ENCODE assay signal across 17 mouse cellular contexts in the genomic region with DNA sequence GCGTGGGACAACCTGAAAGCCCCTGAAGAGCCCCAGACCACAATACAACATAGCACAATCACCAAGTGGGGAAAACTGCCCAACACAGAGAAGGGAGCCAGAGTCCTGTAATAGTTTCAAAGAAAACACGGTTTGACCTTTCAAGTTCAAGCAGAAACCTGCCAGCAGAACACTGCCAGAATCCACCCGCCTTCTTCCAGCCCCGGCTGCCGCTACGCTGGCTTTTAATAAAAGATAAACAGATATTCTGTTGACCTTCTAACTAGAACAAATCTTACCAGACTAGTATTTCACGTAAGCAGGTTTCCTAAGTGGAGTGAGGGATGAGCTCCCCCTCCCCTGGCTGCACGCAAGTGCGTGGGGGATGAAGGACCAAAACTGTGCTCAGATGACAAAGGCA. TPM values are rescaled to one million over a fixed set of nuclear protein-coding genes. Genes with fewer than 3 reads are reported as not detected.
DNase-seq lines count a peak whose midpoint lies in the region; ATAC-seq and TF ChIP-seq lines count a peak whose summit lies in the region.
"Had no signal": no experiment of that assay in that cellular context is flagged by ENCODE, and none has a peak within 500 bp of the region (broad histone marks: within the 10 kb centered on the region; RNA-seq: fewer than 3 reads in every experiment).

No protein-coding gene starts in this region.

- H3K4me2 ChIP-seq in hindbrain, postnatal 0 days (ENCODE audit: low read depth, low read length), result no peak overlapping the region
- H3K4me2 ChIP-seq in hindbrain, embryonic 11.5 days (replicated peaks; ENCODE audit: low read depth, low read length), result no peak overlapping the region
- H3K4me2 ChIP-seq in stomach, embryonic 16.5 days (ENCODE audit: low read depth, low read length), result no peak overlapping the region
- H3K4me2 ChIP-seq: forebrain, embryonic 12.5 days; limb, embryonic 13.5 days had no signal

- WGBS in hindbrain, postnatal 0 days, result 77% methylated on average over 9 of the region's 9 CpGs
- 84% methylated on average over 9 of the region's 9 CpGs for WGBS in hindbrain, embryonic 11.5 days
- WGBS in stomach, embryonic 16.5 days, result 31% methylated on average over 9 of the region's 9 CpGs

- DNase-seq in adrenal gland, adult (ENCODE audit: inconsistent age in 2 of 2, low spot score in 1 of 2), result peak; percentile 42 to 74
- no peak for DNase-seq in adrenal gland, adult 18-20 months (ENCODE audit: low spot score in 2 of 2)
- DNase-seq in hindbrain, postnatal 0 days (ENCODE audit: low spot score), result peak; percentile 12
- DNase-seq in hindbrain, embryonic 11.5 days (ENCODE audit: low spot score), result no peak
- DNase-seq in ovary, postnatal 14 days (ENCODE audit: low spot score), result peak; percentile 26
- DNase-seq in ovary, adult 18-20 months (ENCODE audit: low spot score), result no peak
- DNase-seq in left cerebral cortex, postnatal 14 days (ENCODE audit: low spot score in 2 of 2), result no peak
- DNase-seq: cerebellum, adult 9-11 months; gastrocnemius, postnatal 10 days; right cerebral cortex, postnatal 14 days had no signal

- no peak overlapping the region for H3K4me3 ChIP-seq in hindbrain, postnatal 0 days (ENCODE audit: low read length)
- H3K4me3 ChIP-seq in hindbrain, embryonic 11.5 days (ENCODE audit: low read depth, low read length), result no peak overlapping the region
- H3K4me3 ChIP-seq in stomach, embryonic 16.5 days (replicated peaks; ENCODE audit: low read length), result no peak overlapping the region
- H3K4me3 ChIP-seq: forebrain, embryonic 12.5 days; limb, embryonic 13.5 days had no signal

- intact Hi-C loops in left cerebral cortex, postnatal 14 days (cut with DNase I), result no loop called here

- H3K36me3 ChIP-seq in hindbrain, postnatal 0 days (ENCODE audit: insufficient read depth, low read length), result no peaks in the 10 kb centered on the region
- H3K36me3 ChIP-seq in hindbrain, embryonic 11.5 days (ENCODE audit: control insufficient read depth, insufficient read depth, low read length), result no peaks in the 10 kb centered on the region
- H3K36me3 ChIP-seq in stomach, embryonic 16.5 days (ENCODE audit: control insufficient read depth, insufficient read depth, low read length), result no peaks in the 10 kb centered on the region
- H3K36me3 ChIP-seq: forebrain, embryonic 12.5 days; limb, embryonic 13.5 days had no signal

- H3K27me3 ChIP-seq in hindbrain, postnatal 0 days (ENCODE audit: insufficient read depth, low read length), result no peaks in the 10 kb centered on the region
- H3K27me3 ChIP-seq in hindbrain, embryonic 11.5 days (ENCODE audit: control insufficient read depth, insufficient read depth, low read length), result no peaks in the 10 kb centered on the region
- H3K27me3 ChIP-seq in stomach, embryonic 16.5 days (ENCODE audit: control insufficient read depth, insufficient read depth, low read length), result no peaks in the 10 kb centered on the region
- H3K27me3 ChIP-seq: forebrain, embryonic 12.5 days; limb, embryonic 13.5 days had no signal

- H3K9me3 ChIP-seq in hindbrain, postnatal 0 days (ENCODE audit: low read length), result no peaks in the 10 kb centered on the region
- no peaks in the 10 kb centered on the region for H3K9me3 ChIP-seq in hindbrain, embryonic 11.5 days (ENCODE audit: control insufficient read depth, low read length)
- no peaks in the 10 kb centered on the region for H3K9me3 ChIP-seq in stomach, embryonic 16.5 days (replicated peaks; ENCODE audit: control insufficient read depth, low read length)
- H3K9me3 ChIP-seq: forebrain, embryonic 12.5 days; limb, embryonic 13.5 days had no signal

- H3K9ac ChIP-seq in hindbrain, postnatal 0 days (replicated peaks; ENCODE audit: low read length), result no peak overlapping the region
- H3K9ac ChIP-seq in hindbrain, embryonic 11.5 days (ENCODE audit: low read depth, low read length), result no peak overlapping the region
- H3K9ac ChIP-seq in stomach, embryonic 16.5 days (ENCODE audit: low read length), result peak overlapping the region; percentile 26; the same call in 1 of the 2 replicates
- H3K9ac ChIP-seq: forebrain, embryonic 12.5 days; limb, embryonic 13.5 days had no signal

- no peak for TF ChIP-seq CTCF in hindbrain, postnatal 0 days (IDR thresholded peaks at IDR 0.05; ENCODE audit: low read depth)

- no peak overlapping the region for H3K27ac ChIP-seq in hindbrain, postnatal 0 days
- no peak overlapping the region for H3K27ac ChIP-seq in hindbrain, embryonic 11.5 days (ENCODE audit: low read depth, low read length)
- H3K27ac ChIP-seq in stomach, embryonic 16.5 days (ENCODE audit: low read length), result peak overlapping the region; percentile 42; the same call in 1 of the 2 replicates
- H3K27ac ChIP-seq: forebrain, embryonic 12.5 days; limb, embryonic 13.5 days had no signal

- ATAC-seq in hindbrain, postnatal 0 days, result no peak
- ATAC-seq in hindbrain, embryonic 11.5 days (ENCODE audit: low FRiP score), result no peak
- peak; percentile 58; the same call in 1 of the 2 replicates for ATAC-seq in stomach, embryonic 16.5 days (ENCODE audit: insufficient read depth, low FRiP score)

- no peaks in the 10 kb centered on the region for H3K4me1 ChIP-seq in hindbrain, postnatal 0 days (ENCODE audit: insufficient read depth, low read length)
- H3K4me1 ChIP-seq in hindbrain, embryonic 11.5 days (replicated peaks; ENCODE audit: control insufficient read depth, insufficient read depth, low read length), result no peaks in the 10 kb centered on the region
- H3K4me1 ChIP-seq in stomach, embryonic 16.5 days (ENCODE audit: control insufficient read depth, insufficient read depth, low read length), result peaks cover 10% of the 10 kb centered on the region
- H3K4me1 ChIP-seq: forebrain, embryonic 12.5 days had no signal

RNA-seq across cellular contexts. Expression of a gene that starts 23.8 kb away (rescaled TPM):
- total RNA-seq in adrenal gland, adult 18-20 months (2021), result not detected
- total RNA-seq in hindbrain, postnatal 0 days (2014; rRNA removed), result not detected in 2 replicates
- not detected in 2 replicates for polyA plus RNA-seq in hindbrain, postnatal 0 days (2015; fragmentation: Nextera tagmentation; extraction: Ambion mirVana)
- not detected in 2 replicates for polyA plus RNA-seq in hindbrain, embryonic 11.5 days (2014; fragmentation: Nextera tagmentation; extraction: Ambion mirVana)
- polyA plus RNA-seq in stomach, embryonic 16.5 days (2015; fragmentation: Nextera tagmentation; extraction: Ambion mirVana), result not detected in 2 replicates
- not detected for total RNA-seq in left cerebral cortex, postnatal 14 days (2021)
- total RNA-seq: gastrocnemius, postnatal 10 days; layer of hippocampus, postnatal 25 days; midbrain, postnatal 0 days had no signal
- polyA plus RNA-seq: embryonic facial prominence, embryonic 11.5 days; forebrain, embryonic 12.5 days; limb, embryonic 13.5 days; midbrain, postnatal 0 days; neural tube, embryonic 14.5 days had no signal

RNA-seq across cellular contexts. Expression of a gene that starts 33.2 kb away (rescaled TPM):
- not detected for total RNA-seq in adrenal gland, adult 18-20 months (2021)
- total RNA-seq in hindbrain, postnatal 0 days (2014; rRNA removed), result not detected in 2 replicates
- polyA plus RNA-seq in hindbrain, postnatal 0 days (2015; fragmentation: Nextera tagmentation; extraction: Ambion mirVana), result not detected in 2 replicates
- not detected in 2 replicates for polyA plus RNA-seq in hindbrain, embryonic 11.5 days (2014; fragmentation: Nextera tagmentation; extraction: Ambion mirVana)
- not detected in 2 replicates for polyA plus RNA-seq in stomach, embryonic 16.5 days (2015; fragmentation: Nextera tagmentation; extraction: Ambion mirVana)
- not detected for total RNA-seq in left cerebral cortex, postnatal 14 days (2021)
- total RNA-seq: gastrocnemius, postnatal 10 days; layer of hippocampus, postnatal 25 days; midbrain, postnatal 0 days had no signal
- polyA plus RNA-seq: embryonic facial prominence, embryonic 11.5 days; forebrain, embryonic 12.5 days; limb, embryonic 13.5 days; midbrain, postnatal 0 days; neural tube, embryonic 14.5 days had no signal

RNA-seq across cellular contexts. Expression of a gene that starts 47.8 kb away (rescaled TPM):
- total RNA-seq in adrenal gland, adult 18-20 months (2021), result not detected
- not detected in 2 replicates for total RNA-seq in hindbrain, postnatal 0 days (2014; rRNA removed)
- polyA plus RNA-seq in hindbrain, postnatal 0 days (2015; fragmentation: Nextera tagmentation; extraction: Ambion mirVana), result not detected in 2 replicates
- polyA plus RNA-seq in hindbrain, embryonic 11.5 days (2014; fragmentation: Nextera tagmentation; extraction: Ambion mirVana), result not detected in 2 replicates
- not detected in 2 replicates for polyA plus RNA-seq in stomach, embryonic 16.5 days (2015; fragmentation: Nextera tagmentation; extraction: Ambion mirVana)
- total RNA-seq in left cerebral cortex, postnatal 14 days (2021), result not detected
- total RNA-seq: gastrocnemius, postnatal 10 days; layer of hippocampus, postnatal 25 days; midbrain, postnatal 0 days had no signal
- polyA plus RNA-seq: embryonic facial prominence, embryonic 11.5 days; forebrain, embryonic 12.5 days; limb, embryonic 13.5 days; midbrain, postnatal 0 days; neural tube, embryonic 14.5 days had no signal

Comparison
In these comparisons a context has a peak if more than half of its experiments do, and no peak if none do; other contexts are left out.
1. DNase-seq: peak in adrenal gland, adult (2 of 2), hindbrain, postnatal 0 days (single experiment) and ovary, postnatal 14 days (single experiment); none in adrenal gland, adult 18-20 months (0 of 2), hindbrain, embryonic 11.5 days (single experiment), ovary, adult 18-20 months (single experiment) and left cerebral cortex, postnatal 14 days (0 of 2).